9 mouse cellular contexts compared by ENCODE assay signal in genomic region chr2:75937520-75938116, GRCm38 (mm10). TPM values are rescaled to one million over a fixed set of nuclear protein-coding genes. Genes with fewer than 3 reads are reported as not detected.
DNase-seq lines count a peak whose midpoint lies in the region; ATAC-seq and TF ChIP-seq lines count a peak whose summit lies in the region.
"Not testable (repeated sequence)": the region's sequence is repeated elsewhere in the genome, so short reads cannot be mapped to it uniquely, and the experiment has no call there.
"Had no signal": no experiment of that assay in that cellular context is flagged by ENCODE, and none has a peak within 500 bp of the region (broad histone marks: within the 10 kb centered on the region; RNA-seq: fewer than 3 reads in every experiment).

No protein-coding gene starts in this region.

- H3K4me1 ChIP-seq in G1E (ENCODE audit: insufficient read depth, low read depth, low read length) = peaks cover 12% of the 10 kb centered on the region
- not testable (repeated sequence) for H3K4me1 ChIP-seq in cortical plate, adult 2 months (ENCODE audit: control insufficient read depth, insufficient read depth, low read length); forebrain, embryonic 16.5 days (replicated peaks; ENCODE audit: control insufficient read depth, insufficient read depth, low read length); kidney, embryonic 14.5 days (ENCODE audit: control insufficient read depth, insufficient read depth, low read length); liver, embryonic 13.5 days (replicated peaks); midbrain, embryonic 14.5 days (ENCODE audit: control insufficient read depth, insufficient read depth, low read length); stomach, embryonic 16.5 days (ENCODE audit: control insufficient read depth, insufficient read depth, low read length)
- H3K4me1 ChIP-seq in hindbrain, embryonic 10.5 days (replicated peaks) = peaks cover 15% of the 10 kb centered on the region

- H3K27ac ChIP-seq in cortical plate, adult 2 months (ENCODE audit: insufficient read depth, low read length); forebrain, embryonic 16.5 days (ENCODE audit: low read length); kidney, embryonic 14.5 days (ENCODE audit: low read depth, low read length); liver, embryonic 13.5 days; midbrain, embryonic 14.5 days (replicated peaks; ENCODE audit: low read depth, low read length); stomach, embryonic 16.5 days (ENCODE audit: low read length): not testable (repeated sequence)
- H3K27ac ChIP-seq in hindbrain, embryonic 10.5 days = peak overlapping the region; percentile 91

- H3K4me2 ChIP-seq in forebrain, embryonic 16.5 days (ENCODE audit: low read length) = peak overlapping the region; percentile 69
- peak overlapping the region; percentile 55 for H3K4me2 ChIP-seq in kidney, embryonic 14.5 days (replicated peaks; ENCODE audit: low read depth, low read length)
- peak overlapping the region; percentile 68 for H3K4me2 ChIP-seq in liver, embryonic 13.5 days
- H3K4me2 ChIP-seq in midbrain, embryonic 14.5 days (ENCODE audit: low read length) = peak overlapping the region; percentile 69
- peak overlapping the region; percentile 57 for H3K4me2 ChIP-seq in stomach, embryonic 16.5 days (ENCODE audit: low read depth, low read length)

- H3K4me3 ChIP-seq in G1E (ENCODE audit: low read depth, low read length) = peak overlapping the region; percentile 71
- H3K4me3 ChIP-seq in cortical plate, adult 2 months (ENCODE audit: insufficient read depth, low read length) = peak overlapping the region; percentile 59; the same call in 1 of the 2 replicates
- H3K4me3 ChIP-seq in forebrain, embryonic 16.5 days (replicated peaks; ENCODE audit: low read length) = peak overlapping the region; percentile 60
- peak overlapping the region; percentile 59 for H3K4me3 ChIP-seq in hindbrain, embryonic 10.5 days
- H3K4me3 ChIP-seq in kidney, embryonic 14.5 days (ENCODE audit: low read length) = peak overlapping the region; percentile 61; the same call in 1 of the 2 replicates
- H3K4me3 ChIP-seq in liver, embryonic 13.5 days (replicated peaks) = peak overlapping the region; percentile 63
- H3K4me3 ChIP-seq in midbrain, embryonic 14.5 days (replicated peaks; ENCODE audit: low read depth, low read length) = peak overlapping the region; percentile 45
- peak overlapping the region; percentile 50 for H3K4me3 ChIP-seq in stomach, embryonic 16.5 days (replicated peaks; ENCODE audit: low read length)

- not testable (repeated sequence) for H3K36me3 ChIP-seq in G1E (replicated peaks); forebrain, embryonic 16.5 days (ENCODE audit: control insufficient read depth, insufficient read depth); hindbrain, embryonic 10.5 days; kidney, embryonic 14.5 days (ENCODE audit: control insufficient read depth, insufficient read depth, low read length); liver, embryonic 13.5 days; midbrain, embryonic 14.5 days (ENCODE audit: control insufficient read depth, insufficient read depth, low read length); stomach, embryonic 16.5 days (ENCODE audit: control insufficient read depth, insufficient read depth, low read length)

- TF ChIP-seq POLR2A in cortical plate, adult 2 months (IDR thresholded peaks at IDR 0.05; ENCODE audit: extremely low read depth, insufficient read depth, low read length) = not testable (repeated sequence)

- TF ChIP-seq CTCF in G1E (IDR thresholded peaks at IDR 0.05; ENCODE audit: low read depth, low read length); cortical plate, adult 2 months (IDR thresholded peaks at IDR 0.05; ENCODE audit: extremely low read depth, insufficient read depth, low read length): not testable (repeated sequence)

- DNase-seq in G1E (ENCODE audit: low spot score); hindbrain, embryonic 10.5 days (ENCODE audit: low spot score); liver, embryonic 13.5 days; midbrain, embryonic 14.5 days: not testable (repeated sequence)

- H3K27me3 ChIP-seq in G1E (ENCODE audit: insufficient read depth, low read length); forebrain, embryonic 16.5 days (replicated peaks; ENCODE audit: control insufficient read depth, insufficient read depth, low read length); hindbrain, embryonic 10.5 days (ENCODE audit: insufficient read depth, poor library complexity, severe bottlenecking); kidney, embryonic 14.5 days (ENCODE audit: control insufficient read depth, insufficient read depth, low read length); liver, embryonic 13.5 days; midbrain, embryonic 14.5 days (ENCODE audit: control insufficient read depth, insufficient read depth, low read length); stomach, embryonic 16.5 days (ENCODE audit: control insufficient read depth, insufficient read depth, low read length): not testable (repeated sequence)

- not testable (repeated sequence) for H3K9me3 ChIP-seq in G1E (replicated peaks); forebrain, embryonic 16.5 days (ENCODE audit: control insufficient read depth, low read length); hindbrain, embryonic 10.5 days; kidney, embryonic 14.5 days (ENCODE audit: control insufficient read depth, low read length); liver, embryonic 13.5 days (replicated peaks); midbrain, embryonic 14.5 days (ENCODE audit: control insufficient read depth, low read length); stomach, embryonic 16.5 days (replicated peaks; ENCODE audit: control insufficient read depth, low read length)

- ATAC-seq in G1E (ENCODE audit: extremely low read depth, insufficient number of reproducible peaks, low FRiP score, poor library complexity, severe bottlenecking); midbrain, embryonic 14.5 days (ENCODE audit: low FRiP score, low TSS enrichment): not testable (repeated sequence)
- peak; percentile 29 for ATAC-seq in forebrain, embryonic 16.5 days
- ATAC-seq in kidney, embryonic 14.5 days (ENCODE audit: low FRiP score, low TSS enrichment) = peak; percentile 63
- peak; percentile 20; the same call in 1 of the 2 replicates for ATAC-seq in liver, embryonic 13.5 days (ENCODE audit: low read depth)
- ATAC-seq in stomach, embryonic 16.5 days (ENCODE audit: insufficient read depth, low FRiP score) = peak; percentile 63

- H3K9ac ChIP-seq in forebrain, embryonic 16.5 days (replicated peaks; ENCODE audit: low read depth, low read length) = peak overlapping the region; percentile 66
- 0 out of 2 replicates have a peak overlapping the region, but pooled peaks have one; percentile 59 for H3K9ac ChIP-seq in kidney, embryonic 14.5 days (ENCODE audit: low read depth, low read length)
- peak overlapping the region; percentile 57; the same call in 1 of the 2 replicates for H3K9ac ChIP-seq in liver, embryonic 13.5 days
- H3K9ac ChIP-seq in midbrain, embryonic 14.5 days (replicated peaks; ENCODE audit: low read length) = peak overlapping the region; percentile 59
- peak overlapping the region; percentile 62 for H3K9ac ChIP-seq in stomach, embryonic 16.5 days (ENCODE audit: low read length)

- WGBS in forebrain, embryonic 16.5 days = 65% methylated on average over 14 of the region's 17 CpGs
- WGBS in hindbrain, embryonic 10.5 days = 65% methylated on average over 16 of the region's 17 CpGs
- 68% methylated on average over 15 of the region's 17 CpGs for WGBS in kidney, embryonic 14.5 days
- 72% methylated on average over 16 of the region's 17 CpGs for WGBS in liver, embryonic 13.5 days (ENCODE audit: insufficient replicate concordance)
- 67% methylated on average over 15 of the region's 17 CpGs for WGBS in midbrain, embryonic 14.5 days
- WGBS in stomach, embryonic 16.5 days = 63% methylated on average over 15 of the region's 17 CpGs

RNA-seq across cellular contexts. Expression of gene Ttc30b, which starts 0.8 kb away (rescaled TPM):
- total RNA-seq in G1E (2014; fragmentation: Nextera tagmentation) (1.3 and 2.7 TPM in 2 replicates), G1E (2017) (3.0 and 3.1 TPM in 2 replicates)
- 0.44 and 0.51 TPM in 2 replicates for polyA plus RNA-seq in G1E (2012)
- 9.6 and 10.6 TPM in 2 replicates for polyA plus RNA-seq in cortical plate, adult 2 months (2012; rRNA removed)
- 19.6 and 22.0 TPM in 2 replicates for polyA plus RNA-seq in forebrain, embryonic 16.5 days (2015; fragmentation: Nextera tagmentation; extraction: Ambion mirVana)
- 6.4 and 10.0 TPM in 2 replicates for polyA plus RNA-seq in hindbrain, embryonic 10.5 days (2016; fragmentation: Nextera tagmentation; extraction: Ambion mirVana)
- polyA plus RNA-seq in kidney, embryonic 14.5 days (2014; fragmentation: Nextera tagmentation; extraction: Ambion mirVana) = 8.3 and 10.8 TPM in 2 replicates
- 1.2 and 1.7 TPM in 2 replicates for polyA plus RNA-seq in liver, embryonic 13.5 days (2015; fragmentation: Nextera tagmentation; extraction: Ambion mirVana)
- polyA plus RNA-seq in midbrain, embryonic 14.5 days (2014; fragmentation: Nextera tagmentation; extraction: Ambion mirVana) = 17.0 and 21.2 TPM in 2 replicates
- 12.3 and 13.7 TPM in 2 replicates for polyA plus RNA-seq in stomach, embryonic 16.5 days (2015; fragmentation: Nextera tagmentation; extraction: Ambion mirVana)
- total RNA-seq: MEL had no signal

RNA-seq across cellular contexts. Expression of gene Ttc30a2, which starts 40.4 kb away (rescaled TPM):
- total RNA-seq in G1E (2014; fragmentation: Nextera tagmentation) (not detected in 2 replicates), G1E (2017) (0.05 and 0.06 TPM in 2 replicates)
- polyA plus RNA-seq in G1E (2012) = not detected in 2 replicates
- polyA plus RNA-seq in cortical plate, adult 2 months (2012; rRNA removed) = 0.11 and 0.19 TPM in 2 replicates
- 0.67 and 0.98 TPM in 2 replicates for polyA plus RNA-seq in forebrain, embryonic 16.5 days (2015; fragmentation: Nextera tagmentation; extraction: Ambion mirVana)
- polyA plus RNA-seq in hindbrain, embryonic 10.5 days (2016; fragmentation: Nextera tagmentation; extraction: Ambion mirVana) = 0.50 and 0.72 TPM in 2 replicates
- polyA plus RNA-seq in kidney, embryonic 14.5 days (2014; fragmentation: Nextera tagmentation; extraction: Ambion mirVana) = 0.46 and 0.76 TPM in 2 replicates
- 0.06 and 0.09 TPM in 2 replicates for polyA plus RNA-seq in liver, embryonic 13.5 days (2015; fragmentation: Nextera tagmentation; extraction: Ambion mirVana)
- polyA plus RNA-seq in midbrain, embryonic 14.5 days (2014; fragmentation: Nextera tagmentation; extraction: Ambion mirVana) = 0.93 and 1.2 TPM in 2 replicates
- 0.35 and 0.67 TPM in 2 replicates for polyA plus RNA-seq in stomach, embryonic 16.5 days (2015; fragmentation: Nextera tagmentation; extraction: Ambion mirVana)
- total RNA-seq: MEL had no signal

RNA-seq across cellular contexts. Expression of gene Ttc30a1, which starts 44.1 kb away (rescaled TPM):
- total RNA-seq in G1E (2014; fragmentation: Nextera tagmentation) (not detected in 2 replicates), G1E (2017) (0.12 TPM in 1 of 2 replicates, not detected in the other)
- not detected in 2 replicates for polyA plus RNA-seq in G1E (2012)
- 2.8 and 3.0 TPM in 2 replicates for polyA plus RNA-seq in cortical plate, adult 2 months (2012; rRNA removed)
- polyA plus RNA-seq in forebrain, embryonic 16.5 days (2015; fragmentation: Nextera tagmentation; extraction: Ambion mirVana) = 7.4 and 8.4 TPM in 2 replicates
- polyA plus RNA-seq in hindbrain, embryonic 10.5 days (2016; fragmentation: Nextera tagmentation; extraction: Ambion mirVana) = 9.7 and 10.7 TPM in 2 replicates
- 7.3 and 8.5 TPM in 2 replicates for polyA plus RNA-seq in kidney, embryonic 14.5 days (2014; fragmentation: Nextera tagmentation; extraction: Ambion mirVana)
- 1.4 and 1.6 TPM in 2 replicates for polyA plus RNA-seq in liver, embryonic 13.5 days (2015; fragmentation: Nextera tagmentation; extraction: Ambion mirVana)
- 8.6 and 9.7 TPM in 2 replicates for polyA plus RNA-seq in midbrain, embryonic 14.5 days (2014; fragmentation: Nextera tagmentation; extraction: Ambion mirVana)
- 7.2 and 7.6 TPM in 2 replicates for polyA plus RNA-seq in stomach, embryonic 16.5 days (2015; fragmentation: Nextera tagmentation; extraction: Ambion mirVana)
- total RNA-seq: MEL had no signal
